Mouse (Mus musculus) cerebellum, adult 8-10 months (tissue): ENCODE data around the gene Foxo1.
A peak's percentile ranks its signal among the peaks of the same experiment; 100 is the strongest.

Source experiments
- DNase-seq: peaks from one replicate; pipeline ENCODE4 v3.0.0; 2022

Foxo1 gene

DNA sequence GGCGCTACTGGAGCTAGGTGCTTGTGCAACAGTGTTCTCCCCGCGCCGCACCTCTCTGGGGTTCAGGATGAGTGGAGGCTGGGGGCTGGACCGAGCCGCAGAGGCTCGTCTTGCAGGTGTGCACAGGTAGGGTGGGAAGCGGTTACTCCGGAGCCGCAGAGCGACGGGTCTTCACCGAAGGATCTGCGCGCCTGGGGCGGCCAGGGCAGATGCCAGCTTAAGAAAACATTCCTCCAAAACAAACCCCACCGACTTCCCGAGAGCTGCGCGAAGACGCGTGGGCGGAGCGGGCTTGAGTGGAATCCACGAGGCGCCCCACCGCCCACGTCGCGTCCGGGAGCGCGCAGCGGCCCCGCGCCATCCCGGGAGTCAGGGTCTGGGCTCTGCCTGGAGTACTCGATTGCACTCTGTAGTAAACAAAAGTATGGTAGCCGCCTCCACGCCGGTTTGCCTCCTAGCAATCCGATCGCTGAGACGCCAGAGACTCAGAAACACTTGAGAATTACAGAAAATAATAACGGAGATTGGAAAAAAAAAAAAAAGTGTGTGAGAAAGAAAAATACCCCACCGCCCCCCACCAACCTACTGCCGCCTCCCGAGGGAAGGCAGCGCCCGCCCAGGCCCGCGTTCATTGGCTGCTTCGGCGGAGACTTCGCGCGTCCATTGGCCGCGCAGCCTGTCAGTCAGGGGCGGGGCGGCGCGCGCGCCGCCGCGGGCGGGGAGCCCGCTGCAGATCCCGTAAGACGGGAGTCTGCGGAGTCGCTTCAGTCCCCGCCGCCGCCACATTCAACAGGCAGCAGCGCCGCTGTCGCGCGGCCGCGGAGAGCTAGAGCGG, at the start of gene Foxo1:
Gene Foxo1 (plus strand): TSS at position 685 of the 835 bp plus-strand sequence.
- peak; percentile 83 for DNase-seq

DNA sequence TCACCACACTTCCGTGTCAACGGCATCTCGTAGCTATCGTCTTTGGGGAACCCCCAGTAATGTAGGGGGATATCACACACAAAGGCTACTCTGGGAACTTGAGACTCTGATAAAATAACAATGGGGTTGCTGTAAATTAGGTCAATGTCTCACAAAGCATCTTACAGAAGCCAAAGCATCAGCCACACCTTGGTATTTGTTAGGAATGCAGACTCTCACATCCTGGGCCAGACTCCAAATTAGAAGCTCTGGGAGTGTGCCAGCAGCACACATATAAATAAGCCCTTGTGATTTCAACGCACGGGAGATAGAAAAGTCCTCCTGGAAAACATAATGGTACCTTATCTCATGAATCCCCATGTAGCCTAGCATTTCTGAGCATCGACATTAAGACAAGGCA, 49.3 kb upstream of the Foxo1 start:
- no peak for DNase-seq

DNA sequence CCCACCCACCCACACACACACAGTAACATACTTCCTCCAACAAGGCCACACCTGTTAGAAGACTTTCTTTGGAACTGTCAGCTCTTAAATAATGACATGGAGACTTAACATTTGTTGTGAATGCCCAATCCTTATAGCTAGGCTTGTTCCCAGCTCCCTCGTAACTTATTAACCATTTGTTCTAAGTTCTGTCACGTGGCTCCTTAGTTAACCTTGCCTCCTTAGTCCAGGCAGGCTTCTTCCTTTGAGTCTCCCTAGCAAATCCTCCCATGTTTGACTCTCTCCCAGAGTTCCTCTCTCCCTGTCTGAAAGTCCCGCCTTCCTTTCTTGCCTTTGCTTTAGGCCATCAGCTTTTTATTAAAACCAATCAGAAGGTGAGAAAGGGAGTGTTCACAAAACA, 47.1 kb upstream of the Foxo1 start:
- no peak for DNase-seq

DNA sequence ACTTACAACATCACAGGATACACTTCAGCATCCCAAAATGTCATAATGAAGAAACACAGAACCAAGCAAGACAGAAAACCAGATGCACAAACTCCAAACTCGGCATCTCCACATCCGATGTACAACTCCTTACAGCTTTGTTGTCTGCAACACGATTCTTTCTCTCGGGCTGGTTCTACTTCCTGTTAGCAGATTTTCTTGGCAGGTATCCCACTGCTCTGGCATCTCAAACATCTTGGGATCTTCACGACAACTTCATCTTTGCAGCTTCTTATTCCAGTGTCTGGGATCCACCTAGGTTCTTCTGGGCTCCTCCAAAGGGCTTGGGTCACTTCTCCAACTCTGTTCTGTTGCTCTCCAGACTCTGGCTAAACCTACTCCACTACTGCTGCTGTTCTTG, 46.2 kb upstream of the Foxo1 start:
- DNase-seq = no peak

DNA sequence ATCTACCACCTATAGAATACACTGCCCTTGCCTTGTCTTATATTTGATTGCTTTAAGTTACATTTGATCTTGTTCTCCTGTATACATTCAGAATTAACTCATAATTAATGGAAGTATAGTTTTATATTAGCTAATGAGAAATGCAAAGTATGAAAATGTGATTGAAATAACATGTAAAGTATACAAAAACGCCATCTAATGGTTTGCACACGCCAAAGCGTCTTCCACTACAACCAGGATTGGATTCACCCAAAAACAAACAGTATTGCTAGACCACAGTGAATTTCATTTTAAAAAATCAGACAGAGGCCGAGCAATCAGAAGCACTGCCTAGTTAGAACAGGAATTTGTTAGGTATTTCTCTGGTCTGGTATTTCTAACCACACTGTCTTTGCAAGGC, 31.6 kb upstream of the Foxo1 start:
- no peak for DNase-seq

DNA sequence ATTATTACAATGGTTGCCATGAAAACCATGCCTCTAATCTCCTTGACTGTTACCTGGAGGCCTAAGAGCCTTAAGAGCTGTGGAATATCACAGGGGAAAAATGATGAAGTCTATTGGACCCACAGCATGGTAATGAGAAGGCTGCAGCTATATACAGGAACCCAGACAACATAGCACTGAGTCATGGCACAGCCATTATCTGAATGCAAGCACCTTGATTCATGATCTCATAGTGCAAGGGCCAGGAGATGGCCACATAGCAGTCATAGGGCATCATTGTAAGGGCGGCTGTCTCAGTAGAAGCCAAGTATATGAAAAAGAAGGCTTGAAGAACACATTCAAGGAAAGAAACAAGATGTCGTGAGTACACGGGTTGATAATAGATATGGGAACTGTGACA, 31.0 kb upstream of the Foxo1 start:
- DNase-seq = no peak

DNA sequence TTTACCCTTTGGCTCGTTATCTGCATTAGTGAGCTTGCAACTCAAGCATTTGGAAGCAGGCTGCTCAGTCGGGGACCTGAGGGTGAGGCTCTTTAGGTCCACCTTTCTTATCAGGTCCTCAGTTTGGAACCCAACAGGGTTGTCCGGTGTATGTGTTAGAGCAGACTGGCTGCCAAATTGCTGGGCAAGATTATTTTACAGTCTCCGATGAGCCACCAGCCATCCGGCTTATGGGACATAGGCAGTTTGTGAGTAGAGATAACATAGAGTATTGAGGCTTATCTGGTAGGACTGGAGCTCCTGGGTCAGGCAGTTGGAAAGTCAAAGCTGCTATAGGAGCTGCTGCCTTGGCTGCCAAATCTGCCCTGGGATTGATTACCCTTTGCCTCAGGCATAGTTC, 27.1 kb upstream of the Foxo1 start:
- DNase-seq = no peak

DNA sequence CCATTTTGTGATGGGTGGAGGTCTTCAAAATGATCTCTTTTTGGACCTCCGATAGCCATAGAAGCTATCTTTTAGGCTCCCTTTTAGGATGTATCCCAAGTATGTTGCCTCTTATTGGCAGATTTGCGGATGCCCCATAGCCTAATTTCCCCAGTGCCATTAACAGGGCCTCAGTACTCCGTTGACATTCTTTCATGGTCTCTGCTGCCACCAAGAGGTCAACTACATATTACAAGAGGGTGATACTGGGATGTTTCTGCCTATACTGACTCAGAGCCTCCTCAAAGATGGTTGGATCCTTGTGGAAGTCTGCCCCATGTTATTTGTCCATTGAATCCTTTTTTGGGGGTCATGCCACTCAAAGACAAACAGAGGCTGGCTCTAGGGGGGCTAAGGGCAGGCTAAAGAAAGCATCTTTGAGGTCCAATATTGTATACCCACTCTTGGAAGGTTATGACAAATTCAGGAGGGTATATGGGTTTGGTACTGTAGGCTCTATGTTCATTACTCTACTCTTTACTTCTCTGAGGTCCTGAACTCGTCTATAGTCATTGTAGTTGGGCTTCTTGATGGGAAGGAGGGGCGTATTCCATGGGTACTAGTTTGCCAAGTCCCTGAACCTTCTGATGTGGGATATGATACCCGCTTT, 25.6 kb upstream of the Foxo1 start:
- DNase-seq = peak; percentile 87

DNA sequence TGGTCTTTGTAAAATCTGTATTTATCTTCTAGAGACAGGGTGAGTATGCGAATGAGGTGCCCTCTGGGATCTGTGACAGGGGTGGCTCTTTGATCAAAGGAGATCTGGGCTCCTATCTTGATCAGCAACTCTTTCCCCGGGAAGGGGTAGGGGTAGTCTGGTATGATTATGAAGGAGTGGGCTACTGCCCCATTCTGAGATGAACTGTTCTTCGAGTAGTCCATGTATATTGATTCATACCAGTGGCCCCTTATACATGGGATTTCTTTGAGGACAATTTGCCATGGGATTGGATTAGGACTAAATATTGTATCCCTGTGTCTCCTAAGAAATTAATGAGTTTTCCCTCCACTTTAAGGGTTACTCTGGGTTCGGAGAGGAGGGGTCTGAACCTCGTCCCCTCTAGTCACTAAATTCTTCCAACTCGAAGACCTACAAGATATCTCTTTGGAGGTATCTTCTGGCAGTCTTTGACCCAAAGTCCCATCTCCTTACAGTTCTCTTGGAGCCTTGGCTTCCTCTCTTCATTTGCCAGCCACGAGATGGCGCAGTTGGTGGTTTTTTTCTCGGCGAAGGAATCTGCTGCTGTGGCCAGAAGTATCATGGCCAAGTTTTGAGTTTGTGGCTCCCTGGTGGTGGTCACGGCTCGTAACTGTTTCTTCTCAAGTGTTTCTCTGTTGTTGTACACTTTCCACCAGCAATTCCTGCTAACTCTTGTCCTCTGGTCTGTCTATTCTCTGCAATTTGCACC, 24.7 kb upstream of the Foxo1 start:
- no peak for DNase-seq

DNA sequence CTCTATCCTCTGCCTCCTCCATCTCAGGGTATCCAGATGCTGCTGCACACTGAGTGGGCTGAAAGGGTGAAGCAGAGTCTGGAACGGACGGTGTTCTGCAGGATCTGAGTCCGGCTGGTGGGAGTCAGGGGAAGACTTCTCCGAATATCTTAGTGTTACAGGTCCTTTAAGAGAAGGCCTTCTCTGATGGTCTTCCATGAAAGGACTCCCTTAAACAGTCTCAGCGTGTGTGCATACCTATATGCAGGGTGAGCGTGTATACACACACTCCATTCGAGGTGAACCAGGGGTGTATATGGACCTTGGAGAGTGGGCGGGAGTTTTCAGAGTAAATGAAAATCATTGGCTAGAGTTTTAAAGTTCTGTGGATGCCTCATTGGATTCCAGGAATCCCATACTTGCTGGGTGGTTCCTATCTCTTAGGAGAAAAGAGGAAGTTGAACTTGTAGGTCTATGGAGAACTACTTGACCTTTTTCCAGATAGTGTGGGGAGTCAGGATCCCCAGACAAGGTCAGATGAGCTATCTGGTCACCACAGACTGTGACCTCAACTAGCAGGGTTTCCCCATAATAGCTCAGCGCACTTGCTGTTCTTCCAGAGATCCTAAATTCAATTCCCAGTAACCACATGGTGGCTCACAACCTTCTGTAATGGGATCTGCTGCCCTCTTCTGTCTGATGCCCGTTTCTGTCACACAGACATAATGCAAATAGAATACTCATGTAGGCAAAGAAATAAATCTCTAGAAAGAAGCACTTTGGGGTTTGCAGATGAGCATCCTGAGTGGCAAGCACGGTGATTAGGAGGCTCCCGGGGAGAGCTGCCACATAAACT, 21.9 kb upstream of the Foxo1 start:
- DNase-seq = no peak

DNA sequence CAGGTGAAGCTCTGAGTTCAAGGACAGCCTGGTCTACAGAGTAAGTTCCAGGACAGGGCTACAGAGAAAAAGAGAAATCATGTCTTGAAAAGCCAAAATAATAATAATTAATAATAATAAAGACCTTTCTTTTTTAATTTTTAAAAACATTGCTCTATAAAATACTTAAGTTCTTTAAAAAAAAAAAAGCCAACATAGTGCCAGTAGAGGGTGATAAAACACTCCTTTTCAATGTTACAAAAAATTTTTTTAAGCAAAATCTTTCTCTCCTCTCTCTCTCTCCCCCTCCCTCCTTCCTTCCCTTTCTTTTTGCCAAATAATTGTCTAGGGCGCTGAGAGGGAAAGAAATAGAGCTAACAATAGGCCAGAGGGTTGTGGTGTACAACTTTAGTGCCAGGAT, 17.0 kb upstream of the Foxo1 start:
- no peak for DNase-seq

DNA sequence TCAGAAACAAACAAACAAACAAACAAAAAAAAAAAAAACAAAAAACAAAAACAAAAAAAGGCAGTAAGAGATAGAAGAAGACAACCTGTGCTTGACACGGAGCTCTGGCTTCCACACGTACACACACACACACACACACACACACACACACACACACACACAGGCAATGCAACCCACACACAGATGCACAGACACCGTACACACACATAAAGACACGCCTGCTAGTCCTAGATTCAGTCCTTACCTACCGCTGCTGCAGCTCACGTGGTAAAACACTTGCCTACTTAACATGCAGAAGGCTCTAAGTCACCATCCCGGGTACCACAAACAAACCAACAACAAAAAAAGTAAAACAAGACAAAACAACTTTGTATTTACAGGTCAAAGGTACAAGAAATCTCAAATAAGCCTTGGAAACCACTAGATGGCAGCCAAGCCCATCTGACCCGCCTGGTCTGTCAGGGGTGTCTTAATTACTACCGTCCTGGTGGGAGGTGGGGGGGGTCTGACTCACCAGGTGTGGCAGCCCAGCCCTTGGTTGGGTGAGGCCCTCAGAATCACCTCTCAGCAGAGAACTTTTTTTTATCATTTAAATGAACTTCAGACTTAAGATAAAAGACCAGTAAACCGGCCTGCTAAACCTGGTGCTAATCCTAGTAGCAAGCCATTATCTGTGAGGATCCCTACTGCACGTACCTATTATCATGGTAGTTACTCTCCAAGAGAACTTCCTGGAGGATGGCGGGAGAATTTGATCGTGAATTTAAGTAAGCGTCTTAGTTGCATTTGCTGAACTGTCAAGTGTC, 14.3 kb upstream of the Foxo1 start:
- DNase-seq = no peak

DNA sequence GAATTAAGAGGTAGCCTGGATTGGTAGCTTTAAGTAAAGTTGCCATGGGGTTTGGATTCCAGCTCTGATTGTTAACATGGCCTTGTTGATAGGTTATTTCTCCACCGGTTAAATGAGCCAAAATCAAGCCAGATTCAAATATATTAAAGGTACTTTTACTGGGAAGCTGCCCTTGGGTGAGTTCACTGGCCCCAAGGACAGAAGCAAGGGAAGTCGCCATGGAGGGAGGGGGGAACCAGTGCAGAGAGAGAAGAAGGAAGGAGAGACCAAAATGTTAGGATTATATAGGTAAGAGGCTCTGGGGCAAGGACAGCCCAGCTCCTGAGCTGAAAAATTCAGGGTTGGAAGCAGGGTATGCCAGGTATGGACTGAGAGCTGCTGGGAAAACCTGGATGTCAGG, 13.6 kb upstream of the Foxo1 start:
- DNase-seq = no peak

DNA sequence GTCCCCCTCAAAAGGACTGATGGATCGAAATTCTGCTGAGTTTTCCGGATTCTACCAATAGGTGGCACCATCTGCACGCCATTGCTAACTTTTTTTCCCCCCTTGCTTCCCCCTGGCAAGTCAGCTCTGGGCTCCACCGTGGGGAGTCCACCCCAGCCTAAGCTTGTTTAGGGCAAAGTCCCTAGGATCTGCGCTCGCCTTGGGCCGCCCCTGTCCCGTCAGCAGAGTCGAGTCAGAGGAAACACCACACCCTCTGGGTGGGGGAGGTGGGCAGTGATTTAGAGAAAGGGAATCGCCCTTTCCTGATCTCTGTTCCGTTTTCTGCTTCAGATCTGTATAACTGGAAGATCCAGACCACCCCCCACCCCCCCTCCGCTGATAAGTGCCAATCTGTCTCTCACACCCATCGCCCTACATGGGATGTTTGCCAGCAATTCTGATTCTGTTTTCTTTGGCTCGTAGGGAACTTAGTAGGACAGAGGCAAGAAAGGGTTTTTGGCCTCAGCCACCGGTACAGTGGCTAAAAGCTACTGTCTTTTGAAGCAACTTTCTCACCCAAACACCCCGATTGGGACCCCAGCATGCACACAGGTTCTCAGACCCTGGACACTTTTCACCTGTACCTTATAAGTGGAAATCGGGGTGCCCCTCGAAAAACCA, 10.2 kb upstream of the Foxo1 start:
- DNase-seq = peak; percentile 38

DNA sequence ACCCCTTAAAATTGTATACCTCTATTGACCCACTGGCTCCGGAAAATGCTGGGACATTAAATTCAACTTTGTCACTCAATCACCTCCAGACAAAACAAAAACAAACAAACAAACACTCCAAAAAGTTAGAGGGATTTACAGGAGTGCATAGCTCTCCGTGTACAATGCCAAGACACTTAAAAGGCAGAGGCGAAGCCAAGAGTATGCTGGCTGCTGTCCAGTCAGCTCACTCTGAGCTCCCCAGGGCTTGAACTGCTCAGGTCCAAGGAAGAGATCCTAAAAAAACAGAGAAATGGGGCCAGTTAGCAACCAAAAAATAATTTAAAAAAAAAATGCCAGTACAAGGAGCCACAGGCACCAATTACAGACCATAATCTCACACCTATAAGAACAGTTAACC, 9.6 kb upstream of the Foxo1 start:
- no peak for DNase-seq

DNA sequence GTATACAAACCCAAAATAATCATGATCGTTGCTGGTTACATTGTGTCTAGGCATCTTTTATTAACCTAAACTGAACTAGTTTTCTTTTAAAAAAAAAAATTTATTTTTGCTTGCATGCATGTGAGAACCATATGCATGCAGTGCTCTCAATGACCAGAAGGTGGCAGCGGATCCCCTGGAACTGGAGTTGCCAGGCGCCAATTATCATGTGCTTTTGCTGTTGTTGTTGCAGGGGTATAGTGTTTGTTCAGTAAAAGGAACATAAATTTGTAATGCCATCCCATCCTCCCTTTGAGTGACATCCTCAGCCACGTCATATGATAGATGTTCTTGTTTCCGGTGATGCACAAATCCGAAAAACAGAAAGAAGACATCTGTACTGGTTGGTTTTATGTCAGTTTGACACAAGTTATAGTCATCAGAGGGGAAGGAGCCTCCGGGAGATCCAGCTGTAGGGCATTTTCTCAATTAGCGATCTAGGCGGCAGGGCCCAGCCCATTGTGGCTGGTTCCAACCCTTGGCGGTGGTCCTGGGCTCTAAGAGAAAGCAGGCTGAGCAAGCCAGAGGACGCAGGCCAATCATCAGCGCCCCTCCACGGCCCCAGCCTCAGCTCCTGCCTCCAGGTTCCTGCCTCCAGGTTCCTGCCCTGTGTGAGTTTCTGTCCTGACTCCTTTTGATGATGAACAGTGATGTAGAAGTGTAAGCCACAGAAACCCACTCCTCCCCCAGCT, 5.5 kb upstream of the Foxo1 start:
- peak; percentile 76 for DNase-seq

DNA sequence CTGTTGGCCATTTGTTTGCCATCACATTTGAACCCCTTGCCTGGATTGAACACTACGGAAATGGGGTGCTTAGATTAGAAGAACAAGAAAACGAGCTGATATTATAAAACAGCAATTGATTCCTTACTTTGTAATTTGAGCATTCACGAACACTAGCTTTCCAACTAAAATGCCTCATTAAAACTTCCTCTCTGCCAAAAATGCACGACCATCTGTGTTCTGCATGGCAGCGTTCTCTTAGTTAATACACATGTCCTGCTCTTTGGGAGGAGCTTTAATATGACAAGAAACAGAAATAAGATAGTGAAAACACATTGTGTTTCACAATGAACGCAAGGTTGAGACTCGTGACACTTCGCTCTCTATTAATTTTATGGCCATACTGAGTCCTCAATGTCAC, 3.8 kb upstream of the Foxo1 start:
- no peak for DNase-seq

DNA sequence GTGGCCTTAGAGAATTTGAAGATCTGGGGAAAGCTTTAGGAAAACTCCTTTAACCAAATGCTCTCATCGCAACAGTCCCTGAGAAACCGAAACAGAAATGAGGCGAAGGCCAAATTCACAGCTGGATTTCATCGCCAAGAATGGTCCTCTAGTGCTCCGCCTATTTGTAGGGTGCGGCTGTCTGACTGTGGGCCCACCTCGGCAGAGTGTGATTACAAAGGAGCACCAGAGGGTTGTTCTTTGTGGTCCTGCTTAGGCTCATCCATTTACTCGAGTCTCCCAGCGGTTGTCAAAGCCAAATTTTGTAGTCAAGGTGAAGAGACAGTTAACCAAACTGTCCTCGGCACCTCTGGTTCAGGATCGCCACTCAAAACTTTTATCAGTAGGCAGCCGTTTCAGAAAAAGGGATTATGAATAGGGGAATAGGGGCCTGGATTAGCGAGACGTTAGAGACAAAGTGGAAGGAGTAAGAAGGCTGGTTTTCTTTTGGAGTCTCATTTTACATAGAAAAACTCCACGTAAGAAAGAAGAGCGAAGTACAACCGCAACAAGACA, 1.5 kb upstream of the Foxo1 start:
- no peak for DNase-seq

DNA sequence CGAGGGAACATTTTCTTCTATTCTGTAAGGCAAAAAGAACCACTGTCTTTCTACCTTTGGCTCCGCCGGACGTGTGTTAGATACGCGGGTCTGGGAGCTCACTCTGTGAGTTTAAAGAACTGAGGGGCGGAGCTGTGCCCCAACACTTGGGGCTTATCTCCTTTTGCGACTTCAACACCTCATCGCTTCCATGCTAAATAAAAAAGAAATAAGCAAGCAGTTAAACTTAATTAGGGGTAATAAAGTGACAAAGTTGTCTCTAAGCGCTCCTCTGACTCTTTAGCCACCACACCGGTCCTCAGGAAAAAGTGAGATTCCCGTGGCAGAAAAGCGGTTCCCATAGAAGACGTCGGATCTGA, 864 bp upstream of the Foxo1 start:
- no peak for DNase-seq

DNA sequence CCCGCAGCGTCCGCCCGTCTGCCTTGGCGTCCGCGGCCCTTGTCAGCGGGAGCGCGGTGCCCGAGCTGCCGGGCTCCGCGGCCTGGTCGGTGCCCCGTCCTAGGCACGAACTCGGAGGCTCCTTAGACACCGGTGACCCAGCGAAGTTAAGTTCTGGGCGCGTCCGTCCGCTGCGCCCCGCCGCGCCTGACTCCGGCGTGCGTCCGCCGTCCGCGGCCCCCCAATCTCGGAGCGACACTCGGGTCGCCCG, 276 bp downstream of the Foxo1 start:
- DNase-seq = no peak
